Mouse (Mus musculus) MEL (cell line): ENCODE data around the gene Prkch. TPM values are rescaled to one million over a fixed set of nuclear protein-coding genes. Genes with fewer than 3 reads are reported as not detected.

Source experiments
- DNase-seq: peaks from one replicate; pipeline ENCODE4 v3.0.0; 2011; ENCODE audit warnings: low read depth, low spot score
- H3K27ac ChIP-seq: 2 replicates; pipeline ENCODE4 v1.5.1; 2012; ENCODE audit warnings: low read depth, mild to moderate bottlenecking, control low read depth, low read length, moderate library complexity; ENCODE audit not compliant: control insufficient read depth
- H3K27me3 ChIP-seq, 2 experiments: fragments of 150-350 bp in 1 of 2; sonication (generic) in 1 of 2; 2 replicates each; pipeline ENCODE4 v1.6.1; 2012; ENCODE audit warnings: low read length in 2 of 2, mild to moderate bottlenecking in 2 of 2, improper control_type of control experiment in 1 of 2, moderate library complexity in 1 of 2; ENCODE audit not compliant: insufficient read depth in 2 of 2, control insufficient read depth in 1 of 2
- H3K36me3 ChIP-seq, 2 experiments: 2 replicates each; pipeline ENCODE4 v1.6.1; 2012 to 2014; ENCODE audit warnings: low read length in 2 of 2, improper control_type of control experiment in 1 of 2, inconsistent platforms in 1 of 2, mild to moderate bottlenecking in 1 of 2; ENCODE audit not compliant: insufficient read depth in 2 of 2, control insufficient read depth in 1 of 2
- H3K4me1 ChIP-seq, 2 experiments: fragments of 150-350 bp in 1 of 2; sonication (generic) in 1 of 2; 2 replicates each; pipeline ENCODE4 v1.6.1; 2012; ENCODE audit warnings: low read length in 2 of 2, improper control_type of control experiment in 1 of 2, mild to moderate bottlenecking in 1 of 2; ENCODE audit not compliant: insufficient read depth in 2 of 2, control insufficient read depth in 1 of 2
- H3K4me3 ChIP-seq, 2 experiments: fragments of 150-350 bp in 1 of 2; sonication (generic) in 1 of 2; 2 replicates each; pipeline ENCODE4 v1.5.1; 2012; ENCODE audit warnings: low read depth in 2 of 2, low read length in 2 of 2, mild to moderate bottlenecking in 2 of 2, moderate library complexity in 2 of 2, control low read depth in 1 of 2, improper control_type of control experiment in 1 of 2; ENCODE audit not compliant: control insufficient read depth in 1 of 2, insufficient read depth in 1 of 2
- H3K79me2 ChIP-seq: 2 replicates; pipeline ENCODE4 v1.6.1; 2012; ENCODE audit warnings: mild to moderate bottlenecking, low read length, moderate library complexity; ENCODE audit not compliant: control insufficient read depth, poor library complexity, insufficient read depth
- H3K9ac ChIP-seq: 2 replicates; pipeline ENCODE4 v1.6.1; 2012; ENCODE audit warnings: low read depth, mild to moderate bottlenecking, control low read depth, low read length, moderate library complexity; ENCODE audit not compliant: control insufficient read depth, poor library complexity, severe bottlenecking
- H3K9me3 ChIP-seq: fragments of 150-350 bp; sonication (generic); replicated peaks from 2 replicates; pipeline ENCODE4 v1.6.1; 2012; ENCODE audit warnings: mild to moderate bottlenecking, low read length, improper control_type of control experiment, moderate library complexity; ENCODE audit not compliant: insufficient read depth
- CHD1 ChIP-seq: IDR thresholded peaks from 2 replicates; pipeline ENCODE4 v1.6.1; 2012; ENCODE audit warnings: low read depth, mild to moderate bottlenecking, inconsistent platforms, low read length, improper control_type of control experiment
- ELF1 ChIP-seq: IDR thresholded peaks from 2 replicates; pipeline ENCODE4 v1.6.1; 2014; ENCODE audit warnings: low read depth, mild to moderate bottlenecking, inconsistent platforms, low read length, improper control_type of control experiment, moderate library complexity
- GABPA ChIP-seq: IDR thresholded peaks from 2 replicates; pipeline ENCODE4 v1.6.1; 2012; ENCODE audit warnings: low read depth, mild to moderate bottlenecking, inconsistent platforms, low read length, improper control_type of control experiment, moderate library complexity
- KAT2A ChIP-seq: conservative IDR thresholded peaks from 2 replicates; pipeline ENCODE4 v1.6.1; 2012; ENCODE audit warnings: low read depth, low read length, improper control_type of control experiment, inconsistent platforms
- MAZ ChIP-seq: IDR thresholded peaks from 2 replicates; pipeline ENCODE4 v1.6.1; 2012; ENCODE audit warnings: low read depth, mild to moderate bottlenecking, inconsistent platforms, low read length, improper control_type of control experiment
- MYB ChIP-seq: IDR thresholded peaks from 2 replicates; pipeline ENCODE4 v1.6.1; 2011; ENCODE audit warnings: mild to moderate bottlenecking, low read depth, low read length, improper control_type of control experiment
- NRF1 ChIP-seq: IDR thresholded peaks from 2 replicates; pipeline ENCODE4 v1.6.1; 2014; ENCODE audit warnings: low read depth, mild to moderate bottlenecking, inconsistent platforms, low read length, improper control_type of control experiment, moderate library complexity; ENCODE audit not compliant: poor library complexity, insufficient read depth, severe bottlenecking
- SMC3 ChIP-seq: IDR thresholded peaks from 2 replicates; pipeline ENCODE4 v1.6.1; 2011; ENCODE audit warnings: low read depth, low read length, improper control_type of control experiment
- TAL1 ChIP-seq: IDR thresholded peaks from 2 replicates; pipeline ENCODE4 v1.6.1; 2012; ENCODE audit warnings: mild to moderate bottlenecking, inconsistent platforms, low read length, moderate library complexity, mixed read lengths
- ZKSCAN1 ChIP-seq: IDR thresholded peaks from 2 replicates; pipeline ENCODE4 v1.6.1; 2012; ENCODE audit warnings: low read depth, mild to moderate bottlenecking, inconsistent platforms, low read length, improper control_type of control experiment, moderate library complexity
- ZNF384 ChIP-seq: IDR thresholded peaks from 2 replicates; pipeline ENCODE4 v1.6.1; 2012; ENCODE audit warnings: low read depth, mild to moderate bottlenecking, inconsistent platforms, low read length, improper control_type of control experiment
- polyA plus RNA-seq, 2 experiments: library from polyadenylated mRNA; stranded (reverse) in 1 of 2; unstranded in 1 of 2; fragments of >175 nt in 1 of 2; fragments of >200 nt in 1 of 2; gene quantifications; 2 replicates each; pipeline versions ENCODE4 v1.2.1 to v1.2.4; 2012; ENCODE audit warnings: low replicate concordance in 2 of 2, low read depth in 1 of 2; ENCODE audit not compliant: insufficient read length in 2 of 2, insufficient read depth in 1 of 2, missing spikeins in 1 of 2
- total RNA-seq: library from RNA; depleted of rRNA; stranded (reverse); fragments of 300-350 nt; gene quantifications from 2 replicates; pipeline ENCODE4 v1.2.3, GENCODE M21; 2012

Prkch gene
- total and polyA plus RNA-seq, 3 experiments = not detected

GRCm38 (mm10) chr12:73539151-73539550 is 45.4 kb upstream of the Prkch start:
- Histone ChIP-seq H3K27me3 (no peaks in the 10 kb centered on the region; a peak in 1 of 4 replicates), H3K4me1 (no peaks in the 10 kb centered on the region), H3K27ac (no peak overlapping the region), H3K36me3 (no peaks in the 10 kb centered on the region; a peak in 1 of 4 replicates), H3K79me2 (no peaks in the 10 kb centered on the region), H3K4me3 (peak overlapping the region in 1 of 2 experiments; percentile 35; a peak in 1 of 4 replicates), H3K9ac (no peak overlapping the region), H3K9me3 (no peaks in the 10 kb centered on the region)
- TF ChIP-seq KAT2A (no peak), GABPA (no peak), SMC3 (no peak), NRF1 (no peak), TAL1 (no peak), ZKSCAN1 (no peak), MAZ (no peak)
- no peak for DNase-seq

- H3K4me3 ChIP-seq = no peak overlapping the region
- no peak for DNase-seq
These were observed 44.2 kb upstream of the Prkch start for GRCm38 (mm10) chr12:73540402-73540801.

GRCm38 (mm10) chr12:73543191-73543590 is 41.4 kb upstream of the Prkch start:
- no peak for DNase-seq
- H3K27ac ChIP-seq = no peak overlapping the region
- no peaks in the 10 kb centered on the region for H3K36me3 ChIP-seq
- TF ChIP-seq ZKSCAN1 = no peak
- no peaks in the 10 kb centered on the region for H3K4me1 ChIP-seq
- H3K4me3 ChIP-seq = no peak overlapping the region
- no peaks in the 10 kb centered on the region for H3K9me3 ChIP-seq
- no peaks in the 10 kb centered on the region for H3K79me2 ChIP-seq
- H3K27me3 ChIP-seq = no peaks in the 10 kb centered on the region; a peak in 1 of 4 replicates
- no peak overlapping the region for H3K9ac ChIP-seq

More at GRCm38 (mm10) chr12:73540402-73540801, 44.2 kb upstream of the Prkch start:
- H3K79me2 ChIP-seq = no peaks in the 10 kb centered on the region
- no peaks in the 10 kb centered on the region for H3K9me3 ChIP-seq
- no peaks in the 10 kb centered on the region for H3K4me1 ChIP-seq
- TF ChIP-seq CHD1 (no peak), ELF1 (no peak), MAZ (no peak), ZKSCAN1 (peak; percentile 81), ZNF384 (no peak), NRF1 (no peak), MYB (no peak)
- H3K27me3 ChIP-seq = no peaks in the 10 kb centered on the region; a peak in 1 of 4 replicates
- no peak overlapping the region for H3K27ac ChIP-seq
- H3K9ac ChIP-seq = no peak overlapping the region
- no peaks in the 10 kb centered on the region for H3K36me3 ChIP-seq
